Mouse (Mus musculus) midbrain, postnatal 0 days (tissue): ENCODE measurements around the gene Gpr87. TPM values are rescaled to one million over a fixed set of nuclear protein-coding genes. Genes with fewer than 3 reads are reported as not detected.
"Not testable (repeated sequence)": the region's sequence is repeated elsewhere in the genome, so short reads cannot be mapped to it uniquely, and the experiment has no call there.

Source experiments
- ATAC-seq: fragments of 200-750 bp; cut with Nextera tagmentation; 2 replicates; pipeline ENCODE4 v1.8.0; 2017; ENCODE audit warnings: moderate number of reproducible peaks, mild to moderate bottlenecking, moderate TSS enrichment, moderate library complexity; ENCODE audit not compliant: low FRiP score
- DNase-seq: peaks from one replicate; pipeline ENCODE4 v3.0.0-alpha.2; 2015; ENCODE audit warnings: low spot score
- H3K27ac ChIP-seq: fragments of 300-500 bp; sonication (generic); 2 replicates; pipeline ENCODE4 v1.5.1; 2014; ENCODE audit warnings: low read depth, mild to moderate bottlenecking, low read length, mixed read lengths
- H3K27me3 ChIP-seq: fragments of 300-500 bp; sonication (generic); 2 replicates; pipeline ENCODE4 v1.6.1; 2014; ENCODE audit warnings: low read length, control low read depth, mixed read lengths; ENCODE audit not compliant: insufficient read depth
- H3K36me3 ChIP-seq: fragments of 300-500 bp; sonication (generic); 2 replicates; pipeline ENCODE4 v1.6.1; 2014; ENCODE audit warnings: low read length, control low read depth, mixed read lengths; ENCODE audit not compliant: insufficient read depth
- H3K4me1 ChIP-seq: fragments of 300-500 bp; sonication (generic); 2 replicates; pipeline ENCODE4 v1.6.1; 2014; ENCODE audit warnings: mild to moderate bottlenecking, control low read depth, antibody characterized with exemption, low read length, mixed read lengths; ENCODE audit not compliant: insufficient read depth
- H3K4me2 ChIP-seq: fragments of 300-500 bp; sonication (generic); 2 replicates; pipeline ENCODE4 v1.6.1; 2014; ENCODE audit warnings: low read depth, mild to moderate bottlenecking, low read length, mixed read lengths; ENCODE audit not compliant: poor library complexity, severe bottlenecking
- H3K4me3 ChIP-seq: fragments of 300-500 bp; sonication (generic); 2 replicates; pipeline ENCODE4 v1.5.1; 2014; ENCODE audit warnings: low read depth, mild to moderate bottlenecking, low read length, moderate library complexity
- H3K9ac ChIP-seq: fragments of 300-500 bp; sonication (generic); replicated peaks from 2 replicates; pipeline ENCODE4 v1.6.1; 2014; ENCODE audit warnings: mild to moderate bottlenecking, low read length, moderate library complexity, mixed read lengths; ENCODE audit not compliant: poor library complexity, severe bottlenecking
- H3K9me3 ChIP-seq: fragments of 300-500 bp; sonication (generic); 2 replicates; pipeline ENCODE4 v1.6.1; 2016; ENCODE audit warnings: low read length, control low read depth
- CTCF ChIP-seq: IDR thresholded peaks from 2 replicates; pipeline ENCODE4 v1.5.1; 2016; ENCODE audit warnings: antibody characterized with exemption, mild to moderate bottlenecking
- WGBS: fragments of 180-500 bp; shearing (Covaris S2); extraction: QIAGEN DNeasy Blood & Tissue Kit; methylation state at CpG from one replicate; pipeline ENCODE4 v1.1.7; 2014; 5-methylcytosine and 5-hydroxymethylcytosine counted together
- polyA plus RNA-seq: library from polyadenylated mRNA; unstranded; fragments of >200 nt; fragmentation: Nextera tagmentation; extraction: Ambion mirVana; gene quantifications from 2 replicates; pipeline ENCODE4 v1.2.1, GENCODE M21; 2015
- total RNA-seq: library from RNA; depleted of rRNA; stranded (reverse); fragments of >200 nt; gene quantifications from 2 replicates; pipeline ENCODE4 v1.2.3, GENCODE M21; 2014

Gpr87 gene
- total and polyA plus RNA-seq, 2 experiments from 2014 or later, result 1.5 TPM; not detected in 1

- WGBS, result 92% methylated on average over 5 of the region's 5 CpGs
- no peak within 1 kb of the TSS for H3K4me2 ChIP-seq
- H3K4me3 ChIP-seq, result no peak within 1 kb of the TSS
- no peak for TF ChIP-seq CTCF
- no peaks in the 10 kb centered on the region for H3K9me3 ChIP-seq
- H3K36me3 ChIP-seq, result no peaks in the 10 kb centered on the region
- ATAC-seq, result no peak
- H3K27ac ChIP-seq, result no peak within 1 kb of the TSS
- H3K4me1 ChIP-seq, result no peaks in the 10 kb centered on the region
- DNase-seq, result no peak
- no peak within 1 kb of the TSS for H3K9ac ChIP-seq
- no peaks in the 10 kb centered on the region for H3K27me3 ChIP-seq
Observed at GRCm38 (mm10) chr3:59153424-59153823, 41.5 kb downstream of the Gpr87 start, which contains the start of gene P2ry14. Gene P2ry14 (minus strand): TSS chr3:59153618.

GRCm38 (mm10) chr3:59150624-59151023 is 44.3 kb downstream of the Gpr87 start:
- Histone ChIP-seq H3K9ac (no peak overlapping the region), H3K4me3 (no peak overlapping the region), H3K27me3 (no peaks in the 10 kb centered on the region), H3K4me2 (no peak overlapping the region), H3K36me3 (no peaks in the 10 kb centered on the region), H3K27ac (no peak overlapping the region), H3K9me3 (no peaks in the 10 kb centered on the region), H3K4me1 (no peaks in the 10 kb centered on the region)
- no peak for DNase-seq
- 99% methylated on average over 2 of the region's 2 CpGs for WGBS
- TF ChIP-seq CTCF, result no peak
- ATAC-seq, result no peak

GRCm38 (mm10) chr3:59149646-59150045 is 45.3 kb downstream of the Gpr87 start:
- Histone ChIP-seq H3K27me3 (no peaks in the 10 kb centered on the region), H3K9ac (no peak overlapping the region), H3K9me3 (no peaks in the 10 kb centered on the region), H3K36me3 (no peaks in the 10 kb centered on the region), H3K27ac (no peak overlapping the region), H3K4me1 (no peaks in the 10 kb centered on the region), H3K4me3 (no peak overlapping the region), H3K4me2 (no peak overlapping the region)
- no peak for ATAC-seq
- no peak for DNase-seq
- TF ChIP-seq CTCF, result no peak

GRCm38 (mm10) chr3:59145194-59145593 is 49.7 kb downstream of the Gpr87 start:
- H3K27ac ChIP-seq, result no peak overlapping the region
- no peak for TF ChIP-seq CTCF
- no peaks in the 10 kb centered on the region for H3K4me1 ChIP-seq
- H3K9me3 ChIP-seq, result no peaks in the 10 kb centered on the region
- H3K9ac ChIP-seq, result no peak overlapping the region
- H3K27me3 ChIP-seq, result no peaks in the 10 kb centered on the region
- no peak overlapping the region for H3K4me2 ChIP-seq
- DNase-seq, result no peak
- WGBS, result 90% methylated on average over 5 of the region's 5 CpGs
- H3K36me3 ChIP-seq, result no peaks in the 10 kb centered on the region
- ATAC-seq, result no peak
- no peak overlapping the region for H3K4me3 ChIP-seq

GRCm38 (mm10) chr3:59141507-59142305 is 53.2 kb downstream of the Gpr87 start:
- H3K9ac ChIP-seq, result no peak overlapping the region
- DNase-seq, result no peak
- no peak for TF ChIP-seq CTCF
- H3K4me3 ChIP-seq, result no peak overlapping the region
- no peak overlapping the region for H3K4me2 ChIP-seq
- H3K27ac ChIP-seq, result no peak overlapping the region
- H3K9me3 ChIP-seq, result no peaks in the 10 kb centered on the region
- H3K27me3 ChIP-seq, result no peaks in the 10 kb centered on the region
- WGBS, result 84% methylated on average over 8 of the region's 8 CpGs
- H3K36me3 ChIP-seq, result no peaks in the 10 kb centered on the region
- ATAC-seq, result no peak
- no peaks in the 10 kb centered on the region for H3K4me1 ChIP-seq

- not testable (repeated sequence) for DNase-seq, H3K4me2 ChIP-seq, H3K4me3 ChIP-seq, H3K27ac ChIP-seq, H3K9me3 ChIP-seq, H3K36me3 ChIP-seq, H3K27me3 ChIP-seq, H3K9ac ChIP-seq, ATAC-seq, H3K4me1 ChIP-seq
- WGBS, result 96% methylated on average over 4 of the region's 4 CpGs
Observed at GRCm38 (mm10) chr3:59140941-59141340, 54.0 kb downstream of the Gpr87 start.
